Mouse (Mus musculus): Measurements from ENCODE around the gene Slc35f6. TPM values are rescaled to one million over a fixed set of nuclear protein-coding genes. Genes with fewer than 3 reads are reported as not detected.
"Not testable (repeated sequence)": the region's sequence is repeated elsewhere in the genome, so short reads cannot be mapped to it uniquely, and the experiment has no call there.

Gene Slc35f6
- polyA plus RNA-seq, 2 experiments, result 10.1 to 10.2 TPM

GRCm38 (mm10) chr5:30669496-30669830, 21.7 kb downstream of the Slc35f6 start:
- Histone ChIP-seq H3K4me2 (ENCODE audit: low read depth) (peak overlapping the region; percentile 82), H3K27ac (no peak overlapping the region), H3K27me3 (ENCODE audit: control insufficient read depth, insufficient read depth, low read length) (no peaks in the 10 kb centered on the region), H3K4me3 (ENCODE audit: insufficient read depth in 1 of 2, low read depth in 2 of 2, low read length in 2 of 2) (peak overlapping the region; percentile 11 to 98; a peak in 3 of 4 replicates), H3K4me1 (replicated peaks; ENCODE audit: control insufficient read depth in 2 of 2, insufficient read depth in 2 of 2, low read length in 1 of 2) (peaks cover 16 to 27% of the 10 kb centered on the region in 2 experiments), H3K9me3 (ENCODE audit: control insufficient read depth, low read length) (no peaks in the 10 kb centered on the region), H3K9ac (replicated peaks) (peak overlapping the region; percentile 37), H3K36me3 (replicated peaks; ENCODE audit: control insufficient read depth, insufficient read depth, low read depth) (peaks cover 61% of the 10 kb centered on the region)
- ATAC-seq (ENCODE audit: insufficient read depth) (no peak), DNase-seq (ENCODE audit: low read depth in 3 of 3, low spot score in 3 of 3) (no peak)
- 39% methylated on average over 3 of the region's 3 CpGs for WGBS (ENCODE audit: insufficient replicate concordance)
- TF ChIP-seq EP300 (IDR thresholded peaks at IDR 0.05; ENCODE audit: low read depth) (no peak), CTCF (IDR thresholded peaks at IDR 0.05; ENCODE audit: low read depth) (no peak)

GRCm38 (mm10) chr5:30670091-30670490, 22.4 kb downstream of the Slc35f6 start:
- Histone ChIP-seq H3K36me3 (replicated peaks; ENCODE audit: control insufficient read depth, insufficient read depth, low read depth) (peaks cover 67% of the 10 kb centered on the region), H3K4me1 (replicated peaks; ENCODE audit: control insufficient read depth in 2 of 2, insufficient read depth in 2 of 2, low read length in 1 of 2) (peaks cover 16 to 27% of the 10 kb centered on the region in 2 experiments), H3K9ac (replicated peaks) (no peak overlapping the region), H3K9me3 (ENCODE audit: control insufficient read depth, low read length) (no peaks in the 10 kb centered on the region), H3K27ac (no peak overlapping the region), H3K4me2 (ENCODE audit: low read depth) (no peak overlapping the region), H3K4me3 (ENCODE audit: insufficient read depth in 1 of 2, low read depth in 2 of 2, low read length in 2 of 2) (no peak overlapping the region), H3K27me3 (ENCODE audit: control insufficient read depth, insufficient read depth, low read length) (no peaks in the 10 kb centered on the region)
- WGBS (ENCODE audit: insufficient replicate concordance), result 79% methylated on average over 7 of the region's 7 CpGs
- no peak for ATAC-seq (ENCODE audit: insufficient read depth)
- no peak for DNase-seq (ENCODE audit: low read depth in 3 of 3, low spot score in 3 of 3)
- TF ChIP-seq EP300 (IDR thresholded peaks at IDR 0.05; ENCODE audit: low read depth), result no peak
- TF ChIP-seq CTCF (IDR thresholded peaks at IDR 0.05; ENCODE audit: low read depth), result no peak

- H3K4me1 ChIP-seq (replicated peaks; ENCODE audit: control insufficient read depth in 2 of 2, insufficient read depth in 2 of 2, low read length in 1 of 2), result peaks cover 4 to 7% of the 10 kb centered on the region in 2 experiments
Measured at GRCm38 (mm10) chr5:30674001-30674400, 26.3 kb downstream of the Slc35f6 start.

GRCm38 (mm10) chr5:30676800-30677199, 29.1 kb downstream of the Slc35f6 start:
- 87% methylated on average over 7 of the region's 7 CpGs for WGBS (ENCODE audit: insufficient replicate concordance)
- Histone ChIP-seq H3K4me2 (ENCODE audit: low read depth) (no peak overlapping the region), H3K4me3 (ENCODE audit: insufficient read depth in 1 of 2, low read depth in 2 of 2, low read length in 2 of 2) (no peak overlapping the region), H3K9ac (replicated peaks) (no peak overlapping the region), H3K27ac (no peak overlapping the region), H3K36me3 (replicated peaks; ENCODE audit: control insufficient read depth, insufficient read depth, low read depth) (peaks cover 48% of the 10 kb centered on the region), H3K4me1 (replicated peaks; ENCODE audit: control insufficient read depth in 2 of 2, insufficient read depth in 2 of 2, low read length in 1 of 2) (no peaks in the 10 kb centered on the region), H3K27me3 (ENCODE audit: control insufficient read depth, insufficient read depth, low read length) (no peaks in the 10 kb centered on the region), H3K9me3 (ENCODE audit: control insufficient read depth, low read length) (no peaks in the 10 kb centered on the region)
- DNase-seq (ENCODE audit: low read depth in 3 of 3, low spot score in 3 of 3), result no peak
- ATAC-seq (ENCODE audit: insufficient read depth), result no peak
- TF ChIP-seq CTCF (IDR thresholded peaks at IDR 0.05; ENCODE audit: low read depth) (no peak), EP300 (IDR thresholded peaks at IDR 0.05; ENCODE audit: low read depth) (no peak)

More at GRCm38 (mm10) chr5:30674001-30674400, 26.3 kb downstream of the Slc35f6 start:
- H3K4me2 ChIP-seq (ENCODE audit: low read depth), result 0 out of 2 replicates have a peak overlapping the region, but pooled peaks have one; percentile 11
- ATAC-seq (ENCODE audit: insufficient read depth) (no peak), DNase-seq (ENCODE audit: low read depth in 3 of 3, low spot score in 3 of 3) (no peak)
- no peaks in the 10 kb centered on the region for H3K27me3 ChIP-seq (ENCODE audit: control insufficient read depth, insufficient read depth, low read length)
- no peak overlapping the region for H3K4me3 ChIP-seq (ENCODE audit: insufficient read depth in 1 of 2, low read depth in 2 of 2, low read length in 2 of 2)
- no peak overlapping the region for H3K27ac ChIP-seq
- 82% methylated on average over 7 of the region's 7 CpGs for WGBS (ENCODE audit: insufficient replicate concordance)
- TF ChIP-seq EP300 (IDR thresholded peaks at IDR 0.05; ENCODE audit: low read depth) (no peak), CTCF (IDR thresholded peaks at IDR 0.05; ENCODE audit: low read depth) (no peak)
- no peaks in the 10 kb centered on the region for H3K9me3 ChIP-seq (ENCODE audit: control insufficient read depth, low read length)
- H3K9ac ChIP-seq (replicated peaks), result no peak overlapping the region
- peaks cover 75% of the 10 kb centered on the region for H3K36me3 ChIP-seq (replicated peaks; ENCODE audit: control insufficient read depth, insufficient read depth, low read depth)

GRCm38 (mm10) chr5:30678069-30678468, 30.3 kb downstream of the Slc35f6 start:
- not testable (repeated sequence) for H3K4me2 ChIP-seq (ENCODE audit: low read depth); H3K27me3 ChIP-seq (ENCODE audit: control insufficient read depth, insufficient read depth, low read length); H3K4me3 ChIP-seq (ENCODE audit: insufficient read depth in 1 of 2, low read depth in 2 of 2, low read length in 2 of 2); H3K9me3 ChIP-seq (ENCODE audit: control insufficient read depth, low read length); ATAC-seq (ENCODE audit: insufficient read depth); H3K9ac ChIP-seq (replicated peaks); H3K4me1 ChIP-seq (replicated peaks; ENCODE audit: control insufficient read depth in 2 of 2, insufficient read depth in 2 of 2, low read length in 1 of 2); H3K27ac ChIP-seq; DNase-seq (ENCODE audit: low read depth in 3 of 3, low spot score in 3 of 3)
- 82% methylated on average over 3 of the region's 3 CpGs for WGBS (ENCODE audit: insufficient replicate concordance)
- H3K36me3 ChIP-seq (replicated peaks; ENCODE audit: control insufficient read depth, insufficient read depth, low read depth), result peaks cover 35% of the 10 kb centered on the region

All from liver, embryonic 14.5 days (tissue).